Mouse (Mus musculus): Measurements from ENCODE around the gene Pcca.

- no peak for TF ChIP-seq CTCF (IDR thresholded peaks at IDR 0.05)
- TF ChIP-seq POLR2A (IDR thresholded peaks at IDR 0.05; ENCODE audit: insufficient read depth, low read depth, low read length) = no peak
- no peak for TF ChIP-seq EP300 (IDR thresholded peaks at IDR 0.05; ENCODE audit: insufficient read depth, low read depth, low read length)
These were observed 351.8 kb downstream of the Pcca start for GRCm38 (mm10) chr14:122885893-122886292.
